In genomic region chr5:119483706-119484105, GRCm38 (mm10) we compare ENCODE assay signal across 22 mouse cellular contexts.
DNase-seq lines count a peak whose midpoint lies in the region; ATAC-seq and TF ChIP-seq lines count a peak whose summit lies in the region.
"Had no signal": no experiment of that assay in that cellular context is flagged by ENCODE, and none has a peak within 500 bp of the region (broad histone marks: within the 10 kb centered on the region; RNA-seq: fewer than 3 reads in every experiment).

No protein-coding gene starts in this region.

- H3K27me3 ChIP-seq in lung, postnatal 0 days (replicated peaks; ENCODE audit: insufficient read depth, low read length): no peaks in the 10 kb centered on the region
- no peaks in the 10 kb centered on the region for H3K27me3 ChIP-seq in hindbrain, embryonic 16.5 days (replicated peaks; ENCODE audit: control insufficient read depth, insufficient read depth, low read length)
- H3K27me3 ChIP-seq: embryonic facial prominence, embryonic 12.5 days; forebrain, embryonic 15.5 days; hindbrain, embryonic 13.5 days had no signal

- no peaks in the 10 kb centered on the region for H3K36me3 ChIP-seq in lung, postnatal 0 days (ENCODE audit: insufficient read depth, low read length)
- no peaks in the 10 kb centered on the region for H3K36me3 ChIP-seq in hindbrain, embryonic 16.5 days (ENCODE audit: control insufficient read depth, insufficient read depth, low read length)
- H3K36me3 ChIP-seq: embryonic facial prominence, embryonic 12.5 days; forebrain, embryonic 15.5 days; G1E; heart, embryonic 10.5 days; hindbrain, embryonic 13.5 days had no signal

- H3K4me1 ChIP-seq in lung, postnatal 0 days (ENCODE audit: insufficient read depth, low read depth, low read length): no peaks in the 10 kb centered on the region
- H3K4me1 ChIP-seq in lung, adult 2 months (ENCODE audit: control insufficient read depth, insufficient read depth, low read length): peaks cover 2% of the 10 kb centered on the region; the same call in 1 of the 2 replicates
- no peaks in the 10 kb centered on the region for H3K4me1 ChIP-seq in hindbrain, embryonic 16.5 days (ENCODE audit: control insufficient read depth, insufficient read depth, low read depth, low read length)
- H3K4me1 ChIP-seq: forebrain, embryonic 15.5 days; hindbrain, embryonic 13.5 days had no signal

- no peak overlapping the region for H3K27ac ChIP-seq in lung, postnatal 0 days (ENCODE audit: low read length)
- H3K27ac ChIP-seq in hindbrain, embryonic 16.5 days (ENCODE audit: low read depth, low read length): no peak overlapping the region
- H3K27ac ChIP-seq: embryonic facial prominence, embryonic 12.5 days; forebrain, embryonic 15.5 days; heart, embryonic 10.5 days; hindbrain, embryonic 13.5 days had no signal

- no peaks in the 10 kb centered on the region for H3K9me3 ChIP-seq in lung, postnatal 0 days (ENCODE audit: low read length)
- H3K9me3 ChIP-seq in hindbrain, embryonic 16.5 days (ENCODE audit: control insufficient read depth, low read length): peaks cover 3% of the 10 kb centered on the region; the same call in 1 of the 2 replicates
- H3K9me3 ChIP-seq: embryonic facial prominence, embryonic 12.5 days; forebrain, embryonic 15.5 days; heart, embryonic 10.5 days; hindbrain, embryonic 13.5 days had no signal

- WGBS in lung, postnatal 0 days: 29% methylated on average over 7 of the region's 8 CpGs
- WGBS in lung, adult 2 months: 43% methylated on average over 8 of the region's 8 CpGs
- WGBS in hindbrain, embryonic 16.5 days: 91% methylated on average over 8 of the region's 8 CpGs

- TF ChIP-seq CTCF in lung, postnatal 0 days (IDR thresholded peaks at IDR 0.05): no peak
- no peak for TF ChIP-seq CTCF in lung, adult 2 months (IDR thresholded peaks at IDR 0.05; ENCODE audit: insufficient read depth, low read length)

- ATAC-seq in lung, postnatal 0 days: peak; percentile 59
- no peak for ATAC-seq in hindbrain, embryonic 16.5 days
- ATAC-seq: CD4-positive, CD25-positive, alpha-beta regulatory T cell, adult 4 months; forebrain, embryonic 15.5 days had no signal

- H3K4me3 ChIP-seq in lung, postnatal 0 days (ENCODE audit: low read depth, low read length): no peak overlapping the region
- H3K4me3 ChIP-seq in lung, adult 2 months (replicated peaks; ENCODE audit: extremely low read depth, low read depth, low read length): no peak overlapping the region
- no peak overlapping the region for H3K4me3 ChIP-seq in hindbrain, embryonic 16.5 days (ENCODE audit: low read length)
- H3K4me3 ChIP-seq: embryonic facial prominence, embryonic 12.5 days; forebrain, embryonic 15.5 days; heart, embryonic 10.5 days; hindbrain, embryonic 13.5 days had no signal

- no peak overlapping the region for H3K4me2 ChIP-seq in lung, postnatal 0 days (replicated peaks; ENCODE audit: low read depth, low read length)
- no peak overlapping the region for H3K4me2 ChIP-seq in hindbrain, embryonic 16.5 days (ENCODE audit: low read length)
- H3K4me2 ChIP-seq: embryonic facial prominence, embryonic 12.5 days; forebrain, embryonic 15.5 days; hindbrain, embryonic 13.5 days had no signal

- no peak overlapping the region for H3K9ac ChIP-seq in lung, postnatal 0 days (replicated peaks; ENCODE audit: low read depth)
- no peak overlapping the region for H3K9ac ChIP-seq in hindbrain, embryonic 16.5 days (ENCODE audit: low read depth, low read length)
- H3K9ac ChIP-seq: embryonic facial prominence, embryonic 12.5 days; forebrain, embryonic 15.5 days; hindbrain, embryonic 13.5 days had no signal

- no peak for TF ChIP-seq POLR2A in lung, adult 2 months (IDR thresholded peaks at IDR 0.05; ENCODE audit: borderline replicate concordance, extremely low read depth, low read depth, low read length)

- peak; percentile 80 for TF ChIP-seq EP300 in lung, postnatal 0 days (IDR thresholded peaks at IDR 0.05)

- peak; percentile 77 to 78 for DNase-seq in adrenal gland, adult (ENCODE audit: inconsistent age in 2 of 2, low spot score in 1 of 2)
- no peak for DNase-seq in adrenal gland, adult 18-20 months (ENCODE audit: low spot score in 2 of 2)
- peak; percentile 23 for DNase-seq in lung, postnatal 0 days (ENCODE audit: low spot score)
- no peak for DNase-seq in lung, adult 2 months
- DNase-seq in adrenal gland, adult 8-10 months: peak; percentile 63
- peak; percentile 64 to 71 for DNase-seq in adrenal gland, postnatal 36 days
- DNase-seq in spleen, adult 18-20 months: no peak
- DNase-seq: B cell, adult 2 months; cerebellum, adult 11-12 months; cerebellum, adult 9-10 months; cerebellum, postnatal 25 days; gastrocnemius, postnatal 10 days; heart, adult 18-20 months; heart, postnatal 10 days; heart, postnatal 4 days had no signal

Comparison
In these comparisons a context has a peak if more than half of its experiments do, and no peak if none do; other contexts are left out.
1. DNase-seq: peak in adrenal gland, adult (2 of 2), lung, postnatal 0 days (single experiment), adrenal gland, adult 8-10 months (single experiment) and adrenal gland, postnatal 36 days (2 of 2); none in adrenal gland, adult 18-20 months (0 of 2), lung, adult 2 months (single experiment) and spleen, adult 18-20 months (0 of 2).